Mouse (Mus musculus): ENCODE measurements around the gene Asap3. TPM values are rescaled to one million over a fixed set of nuclear protein-coding genes. Genes with fewer than 3 reads are reported as not detected.

Asap3 gene
- polyA plus RNA-seq (2016; fragmentation: Nextera tagmentation; extraction: Ambion mirVana) = 5.9 and 6.4 TPM in 2 replicates

- Histone ChIP-seq H3K27me3 (peaks cover 19% of the 10 kb centered on the region; the same call in 1 of the 2 replicates), H3K9me3 (no peaks in the 10 kb centered on the region), H3K27ac (peak within 1 kb of the TSS; percentile 42; the same call in 1 of the 2 replicates), H3K4me2 (peak within 1 kb of the TSS; percentile 98), H3K9ac (peak within 1 kb of the TSS; percentile 74), H3K36me3 (replicated peaks) (no peaks in the 10 kb centered on the region), H3K4me3 (replicated peaks) (peak within 1 kb of the TSS; percentile 52), H3K4me1 (peaks cover 14% of the 10 kb centered on the region)
- 1% methylated on average over 54 of the region's 54 CpGs for WGBS
- peak; percentile 91 for ATAC-seq (ENCODE audit: low FRiP score)
Observed at GRCm38 (mm10) chr4:136206033-136206893, at the start of gene Asap3. Gene Asap3 (plus strand): TSS chr4:136206365.

GRCm38 (mm10) chr4:136158498-136158897 is 47.7 kb upstream of the Asap3 start:
- H3K4me3 ChIP-seq (replicated peaks) = no peak overlapping the region
- no peaks in the 10 kb centered on the region for H3K27me3 ChIP-seq
- peaks cover 16% of the 10 kb centered on the region for H3K4me1 ChIP-seq
- no peak overlapping the region for H3K4me2 ChIP-seq
- H3K36me3 ChIP-seq (replicated peaks) = no peaks in the 10 kb centered on the region
- WGBS = 72% methylated on average over 6 of the region's 6 CpGs
- H3K9ac ChIP-seq = no peak overlapping the region
- H3K27ac ChIP-seq = no peak overlapping the region
- H3K9me3 ChIP-seq = no peaks in the 10 kb centered on the region
- no peak for ATAC-seq (ENCODE audit: low FRiP score)

GRCm38 (mm10) chr4:136159802-136160397 is 46.3 kb upstream of the Asap3 start:
- Histone ChIP-seq H3K4me2 (0 out of 2 replicates have a peak overlapping the region, but pooled peaks have one; percentile 24), H3K9me3 (no peaks in the 10 kb centered on the region), H3K4me3 (replicated peaks) (no peak overlapping the region), H3K9ac (no peak overlapping the region), H3K36me3 (replicated peaks) (no peaks in the 10 kb centered on the region), H3K27me3 (no peaks in the 10 kb centered on the region), H3K4me1 (peaks cover 19% of the 10 kb centered on the region), H3K27ac (peak overlapping the region; percentile 74)
- peak; percentile 80 for ATAC-seq (ENCODE audit: low FRiP score)
- WGBS = 2% methylated on average over 5 of the region's 5 CpGs

- no peaks in the 10 kb centered on the region for H3K36me3 ChIP-seq (replicated peaks)
- 4% methylated on average over 11 of the region's 11 CpGs for WGBS
- no peaks in the 10 kb centered on the region for H3K27me3 ChIP-seq
- peak; percentile 31; the same call in 1 of the 2 replicates for ATAC-seq (ENCODE audit: low FRiP score)
- no peak overlapping the region for H3K4me3 ChIP-seq (replicated peaks)
- peaks cover 19% of the 10 kb centered on the region for H3K4me1 ChIP-seq
- H3K9ac ChIP-seq = no peak overlapping the region
- no peaks in the 10 kb centered on the region for H3K9me3 ChIP-seq
- H3K4me2 ChIP-seq = no peak overlapping the region; the same call in 1 of the 2 replicates
- H3K27ac ChIP-seq = no peak overlapping the region
Observed at GRCm38 (mm10) chr4:136163448-136163847, 42.7 kb upstream of the Asap3 start.

GRCm38 (mm10) chr4:136164981-136165380 is 41.2 kb upstream of the Asap3 start:
- no peak for ATAC-seq (ENCODE audit: low FRiP score)
- WGBS = 81% methylated on average over 8 of the region's 8 CpGs
- 0 out of 2 replicates have a peak overlapping the region, but pooled peaks have one; percentile 19 for H3K27ac ChIP-seq

GRCm38 (mm10) chr4:136167701-136168100 is 38.5 kb upstream of the Asap3 start:
- no peaks in the 10 kb centered on the region for H3K9me3 ChIP-seq
- H3K4me1 ChIP-seq = peaks cover 14% of the 10 kb centered on the region
- H3K9ac ChIP-seq = no peak overlapping the region
- no peak overlapping the region for H3K4me3 ChIP-seq (replicated peaks)
- no peak for ATAC-seq (ENCODE audit: low FRiP score)
- H3K27me3 ChIP-seq = no peaks in the 10 kb centered on the region
- no peak overlapping the region for H3K27ac ChIP-seq
- no peaks in the 10 kb centered on the region for H3K36me3 ChIP-seq (replicated peaks)
- H3K4me2 ChIP-seq = no peak overlapping the region
- WGBS = 88% methylated on average over 3 of the region's 3 CpGs

More at GRCm38 (mm10) chr4:136164981-136165380, 41.2 kb upstream of the Asap3 start:
- Histone ChIP-seq H3K4me1 (peaks cover 11% of the 10 kb centered on the region), H3K9ac (no peak overlapping the region), H3K9me3 (no peaks in the 10 kb centered on the region), H3K36me3 (replicated peaks) (no peaks in the 10 kb centered on the region), H3K27me3 (no peaks in the 10 kb centered on the region), H3K4me3 (replicated peaks) (no peak overlapping the region), H3K4me2 (no peak overlapping the region)

GRCm38 (mm10) chr4:136170401-136170800 is 35.8 kb upstream of the Asap3 start:
- Histone ChIP-seq H3K9ac (no peak overlapping the region), H3K4me3 (replicated peaks) (no peak overlapping the region), H3K4me2 (no peak overlapping the region), H3K27me3 (no peaks in the 10 kb centered on the region), H3K36me3 (replicated peaks) (no peaks in the 10 kb centered on the region), H3K9me3 (no peaks in the 10 kb centered on the region), H3K27ac (no peak overlapping the region), H3K4me1 (peaks cover 38% of the 10 kb centered on the region)
- 89% methylated on average over 4 of the region's 4 CpGs for WGBS
- ATAC-seq (ENCODE audit: low FRiP score) = no peak

GRCm38 (mm10) chr4:136171455-136171854 is 34.7 kb upstream of the Asap3 start:
- ATAC-seq (ENCODE audit: low FRiP score) = peak; percentile 28; the same call in 1 of the 2 replicates
- Histone ChIP-seq H3K4me1 (peaks cover 48% of the 10 kb centered on the region), H3K36me3 (replicated peaks) (no peaks in the 10 kb centered on the region), H3K27ac (no peak overlapping the region), H3K27me3 (no peaks in the 10 kb centered on the region), H3K9me3 (no peaks in the 10 kb centered on the region), H3K4me2 (peak overlapping the region; percentile 99), H3K4me3 (replicated peaks) (peak overlapping the region; percentile 82), H3K9ac (peak overlapping the region; percentile 59)
- 16% methylated on average over 12 of the region's 12 CpGs for WGBS

GRCm38 (mm10) chr4:136172011-136172541 is 34.1 kb upstream of the Asap3 start, which contains the start of gene E2f2:
Gene E2f2 (plus strand): TSS chr4:136172394.
- Histone ChIP-seq H3K4me2 (peak within 1 kb of the TSS; percentile 99), H3K9me3 (no peaks in the 10 kb centered on the region), H3K36me3 (replicated peaks) (no peaks in the 10 kb centered on the region), H3K27ac (peak within 1 kb of the TSS; percentile 79), H3K4me1 (peaks cover 54% of the 10 kb centered on the region), H3K27me3 (no peaks in the 10 kb centered on the region), H3K4me3 (replicated peaks) (peak within 1 kb of the TSS; percentile 82), H3K9ac (peak within 1 kb of the TSS; percentile 75)
- WGBS = under 1% methylated on average over 35 of the region's 35 CpGs
- peak; percentile 60 for ATAC-seq (ENCODE audit: low FRiP score)

GRCm38 (mm10) chr4:136172542-136173209 is 33.5 kb upstream of the Asap3 start:
- Histone ChIP-seq H3K9me3 (no peaks in the 10 kb centered on the region), H3K36me3 (replicated peaks) (no peaks in the 10 kb centered on the region), H3K4me2 (peak overlapping the region; percentile 99), H3K4me3 (replicated peaks) (peak overlapping the region; percentile 82), H3K4me1 (peaks cover 60% of the 10 kb centered on the region), H3K27me3 (no peaks in the 10 kb centered on the region), H3K9ac (peak overlapping the region; percentile 75), H3K27ac (peak overlapping the region; percentile 79)
- peak; percentile 66 for ATAC-seq (ENCODE audit: low FRiP score)
- WGBS = under 1% methylated on average over 65 of the region's 67 CpGs

- H3K36me3 ChIP-seq (replicated peaks) = no peaks in the 10 kb centered on the region
- H3K4me1 ChIP-seq = peaks cover 66% of the 10 kb centered on the region
- H3K27ac ChIP-seq = peak overlapping the region; percentile 79
- peak overlapping the region; percentile 82 for H3K4me3 ChIP-seq (replicated peaks)
- H3K9ac ChIP-seq = peak overlapping the region; percentile 75
- H3K9me3 ChIP-seq = no peaks in the 10 kb centered on the region
- peak overlapping the region; percentile 99 for H3K4me2 ChIP-seq
- 2% methylated on average over 14 of the region's 14 CpGs for WGBS
- no peak for ATAC-seq (ENCODE audit: low FRiP score)
- no peaks in the 10 kb centered on the region for H3K27me3 ChIP-seq
Observed at GRCm38 (mm10) chr4:136173210-136173715, 32.9 kb upstream of the Asap3 start.
